Mouse (Mus musculus) heart, embryonic 13.5 days (tissue): ENCODE data around the gene Tia1. TPM values are rescaled to one million over a fixed set of nuclear protein-coding genes. Genes with fewer than 3 reads are reported as not detected.

Source experiments
- ATAC-seq: fragments of 200-750 bp; cut with Nextera tagmentation; 2 replicates; pipeline ENCODE4 v1.8.0; 2017; ENCODE audit warnings: moderate TSS enrichment; ENCODE audit not compliant: insufficient number of reproducible peaks, low FRiP score, low TSS enrichment; ENCODE audit errors: extremely low read depth
- H3K27ac ChIP-seq: fragments of 300-500 bp; sonication (generic); replicated peaks from 2 replicates; pipeline ENCODE4 v1.5.1; 2015; ENCODE audit warnings: moderate library complexity, mild to moderate bottlenecking, inconsistent platforms
- H3K27me3 ChIP-seq: fragments of 300-500 bp; sonication (generic); replicated peaks from 2 replicates; pipeline ENCODE4 v1.6.1; 2015; ENCODE audit warnings: mild to moderate bottlenecking, inconsistent platforms
- H3K36me3 ChIP-seq: fragments of 300-500 bp; sonication (generic); 2 replicates; pipeline ENCODE4 v1.6.1; 2015; ENCODE audit warnings: mild to moderate bottlenecking, inconsistent platforms
- H3K4me1 ChIP-seq: fragments of 300-500 bp; sonication (generic); 2 replicates; pipeline ENCODE4 v1.6.1; 2015; ENCODE audit warnings: inconsistent platforms
- H3K4me2 ChIP-seq: fragments of 300-500 bp; sonication (generic); 2 replicates; pipeline ENCODE4 v1.6.1; 2015; ENCODE audit warnings: inconsistent platforms, mild to moderate bottlenecking, moderate library complexity
- H3K4me3 ChIP-seq: fragments of 300-500 bp; sonication (generic); 2 replicates; pipeline ENCODE4 v1.5.1; 2015; ENCODE audit warnings: moderate library complexity, mild to moderate bottlenecking, inconsistent platforms
- H3K9ac ChIP-seq: fragments of 300-500 bp; sonication (generic); 2 replicates; pipeline ENCODE4 v1.6.1; 2015; ENCODE audit warnings: inconsistent platforms, mild to moderate bottlenecking, moderate library complexity
- H3K9me3 ChIP-seq: fragments of 300-500 bp; sonication (generic); 2 replicates; pipeline ENCODE4 v1.6.1; 2016; ENCODE audit warnings: inconsistent platforms
- WGBS: fragments of 180-500 bp; shearing (Covaris S2); methylation state at CpG from one replicate; pipeline ENCODE4 v1.1.7; 2015; ENCODE audit warnings: mixed read lengths; 5-methylcytosine and 5-hydroxymethylcytosine counted together
- polyA plus RNA-seq: library from polyadenylated mRNA; unstranded; fragments of >200 nt; fragmentation: Nextera tagmentation; extraction: Ambion mirVana; gene quantifications from 2 replicates; pipeline ENCODE4 v1.2.1, GENCODE M21; 2015

Gene Tia1
- polyA plus RNA-seq, 1 experiment from 2014 or later: 120 TPM

- no peak for ATAC-seq
- H3K27ac ChIP-seq: no peak overlapping the region
- H3K36me3 ChIP-seq: peaks cover 62% of the 10 kb centered on the region
- no peak overlapping the region for H3K9ac ChIP-seq
- H3K4me2 ChIP-seq: no peak overlapping the region
- WGBS: 76% methylated on average over 12 of the region's 12 CpGs
- H3K27me3 ChIP-seq: no peaks in the 10 kb centered on the region
- no peak overlapping the region for H3K4me3 ChIP-seq
- no peaks in the 10 kb centered on the region for H3K4me1 ChIP-seq
- no peaks in the 10 kb centered on the region for H3K9me3 ChIP-seq
Measured at GRCm38 (mm10) chr6:86387313-86387712, 16.7 kb upstream of the Tia1 start.

GRCm38 (mm10) chr6:86388461-86388860 is 15.6 kb upstream of the Tia1 start:
- Histone ChIP-seq H3K4me3 (no peak overlapping the region), H3K4me1 (no peaks in the 10 kb centered on the region), H3K9me3 (no peaks in the 10 kb centered on the region), H3K27me3 (no peaks in the 10 kb centered on the region), H3K27ac (no peak overlapping the region), H3K36me3 (peaks cover 70% of the 10 kb centered on the region), H3K9ac (no peak overlapping the region), H3K4me2 (no peak overlapping the region)
- 63% methylated on average over 18 of the region's 18 CpGs for WGBS
- ATAC-seq: no peak

DNA sequence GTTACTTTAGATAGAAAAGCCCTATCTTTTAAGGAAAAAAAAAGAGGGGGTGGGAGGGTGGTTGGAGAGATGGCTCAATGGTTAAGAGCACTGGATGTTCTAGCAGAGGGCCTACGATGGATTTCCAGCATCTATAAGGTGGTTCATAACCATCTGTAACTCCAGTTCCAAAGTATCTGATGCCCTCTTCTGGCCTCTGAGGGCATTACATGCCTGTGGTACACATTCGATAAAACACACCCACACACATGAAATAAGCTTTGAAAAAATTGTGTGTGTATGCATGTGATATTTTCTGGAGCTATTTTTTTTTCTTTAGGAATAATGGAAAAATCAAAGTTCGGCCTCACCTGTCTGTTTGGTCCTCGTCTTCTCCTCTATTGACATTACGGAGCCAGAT is 12.7 kb upstream of the Tia1 start:
- Histone ChIP-seq H3K9ac (no peak overlapping the region), H3K4me2 (no peak overlapping the region), H3K4me1 (peaks cover 21% of the 10 kb centered on the region), H3K4me3 (no peak overlapping the region), H3K9me3 (no peaks in the 10 kb centered on the region), H3K27me3 (no peaks in the 10 kb centered on the region), H3K27ac (no peak overlapping the region), H3K36me3 (peaks cover 76% of the 10 kb centered on the region)
- ATAC-seq: no peak
- WGBS: 93% methylated on average over 5 of the region's 5 CpGs

- Histone ChIP-seq H3K27ac (no peak overlapping the region), H3K4me2 (no peak overlapping the region), H3K27me3 (no peaks in the 10 kb centered on the region), H3K36me3 (peaks cover 60% of the 10 kb centered on the region), H3K9me3 (no peaks in the 10 kb centered on the region), H3K4me1 (peaks cover 29% of the 10 kb centered on the region), H3K9ac (no peak overlapping the region), H3K4me3 (no peak overlapping the region)
- WGBS: 90% methylated on average over 1 of the region's 1 CpGs
- ATAC-seq: no peak
Measured at GRCm38 (mm10) chr6:86393187-86393586, 10.8 kb upstream of the Tia1 start.

DNA sequence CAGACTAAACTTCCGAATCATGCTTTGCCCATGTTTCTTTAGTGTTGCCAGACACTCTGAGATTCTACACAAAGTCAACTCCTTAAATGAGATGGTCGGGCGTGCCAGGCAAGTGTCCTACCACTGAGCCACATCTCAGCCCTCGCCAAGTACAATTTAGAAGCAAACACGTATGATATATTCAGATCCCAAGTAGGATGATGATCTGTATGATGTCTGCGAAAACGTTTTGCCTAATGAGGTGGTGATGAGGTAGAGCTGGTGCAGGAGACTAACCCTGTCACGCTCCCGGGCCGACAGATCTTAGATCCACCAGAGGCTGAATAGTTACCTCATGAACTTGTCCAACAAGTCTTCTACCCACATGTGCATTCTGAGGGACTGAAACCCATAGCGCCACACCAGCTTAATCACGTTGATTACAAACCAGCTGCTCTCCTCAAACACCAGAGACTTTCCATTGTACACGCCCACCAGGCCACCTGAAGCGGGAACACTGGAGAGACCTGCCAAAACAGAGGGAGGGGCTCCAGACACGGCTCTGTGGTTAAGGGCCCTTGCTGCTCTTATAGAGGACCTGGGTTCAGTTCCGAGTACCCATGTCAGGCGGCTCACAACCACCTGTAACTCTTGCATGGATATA is 9.8 kb upstream of the Tia1 start:
- ATAC-seq: no peak
- Histone ChIP-seq H3K27me3 (peaks cover 3% of the 10 kb centered on the region; the same call in 1 of the 2 replicates), H3K4me2 (no peak overlapping the region), H3K9ac (0 out of 2 replicates have a peak overlapping the region, but pooled peaks have one; percentile 93), H3K4me1 (peaks cover 29% of the 10 kb centered on the region), H3K9me3 (no peaks in the 10 kb centered on the region), H3K36me3 (peaks cover 50% of the 10 kb centered on the region), H3K27ac (no peak overlapping the region), H3K4me3 (no peak overlapping the region)
- WGBS: 82% methylated on average over 17 of the region's 17 CpGs

DNA sequence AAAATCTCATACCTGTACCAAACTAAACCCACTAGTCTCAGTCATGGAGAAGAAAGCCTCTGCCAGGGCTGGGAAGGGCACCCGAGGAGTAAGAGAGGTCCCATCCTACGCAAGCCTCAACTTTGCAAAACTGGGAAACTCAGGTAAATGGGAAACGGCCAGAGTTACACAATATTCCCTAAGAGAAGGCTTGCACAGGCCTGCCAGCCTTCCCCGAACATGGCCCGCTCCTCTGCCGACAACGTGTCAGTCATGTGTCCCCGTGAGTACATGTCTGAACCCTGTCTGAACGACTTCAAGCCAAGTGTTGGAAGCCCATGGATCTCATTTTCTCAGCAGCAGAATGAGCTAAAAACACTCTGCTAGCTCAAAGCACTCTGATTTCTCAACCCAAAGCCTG is 9.0 kb upstream of the Tia1 start:
- Histone ChIP-seq H3K27me3 (peaks cover 8% of the 10 kb centered on the region), H3K9me3 (no peaks in the 10 kb centered on the region), H3K4me1 (peaks cover 29% of the 10 kb centered on the region), H3K4me3 (no peak overlapping the region), H3K27ac (no peak overlapping the region), H3K9ac (peak overlapping the region; percentile 93), H3K4me2 (peak overlapping the region; percentile 92), H3K36me3 (peaks cover 42% of the 10 kb centered on the region)
- no peak for ATAC-seq
- WGBS: 66% methylated on average over 9 of the region's 9 CpGs

GRCm38 (mm10) chr6:86395969-86396368 is 8.1 kb upstream of the Tia1 start:
- peaks cover 33% of the 10 kb centered on the region for H3K4me1 ChIP-seq
- H3K9ac ChIP-seq: peak overlapping the region; percentile 93
- H3K4me3 ChIP-seq: peak overlapping the region; percentile 92
- peak overlapping the region; percentile 92; the same call in 1 of the 2 replicates for H3K27ac ChIP-seq
- ATAC-seq: no peak
- H3K4me2 ChIP-seq: peak overlapping the region; percentile 92
- no peaks in the 10 kb centered on the region for H3K9me3 ChIP-seq
- H3K27me3 ChIP-seq: peaks cover 8% of the 10 kb centered on the region
- 20% methylated on average over 10 of the region's 10 CpGs for WGBS
- H3K36me3 ChIP-seq: peaks cover 32% of the 10 kb centered on the region

GRCm38 (mm10) chr6:86396581-86397256 is 7.3 kb upstream of the Tia1 start, which contains the start of gene Pcyox1:
Gene Pcyox1, minus strand, starts transcription at chr6:86397154.
- peak within 1 kb of the TSS; percentile 92 for H3K4me2 ChIP-seq
- under 1% methylated on average over 51 of the region's 51 CpGs for WGBS
- peaks cover 34% of the 10 kb centered on the region for H3K4me1 ChIP-seq
- peaks cover 8% of the 10 kb centered on the region for H3K27me3 ChIP-seq
- H3K9me3 ChIP-seq: no peaks in the 10 kb centered on the region
- peak within 1 kb of the TSS; percentile 93 for H3K9ac ChIP-seq
- peak; percentile 92 for ATAC-seq
- H3K27ac ChIP-seq: peak within 1 kb of the TSS; percentile 92
- peaks cover 25% of the 10 kb centered on the region for H3K36me3 ChIP-seq
- peak within 1 kb of the TSS; percentile 92 for H3K4me3 ChIP-seq

DNA sequence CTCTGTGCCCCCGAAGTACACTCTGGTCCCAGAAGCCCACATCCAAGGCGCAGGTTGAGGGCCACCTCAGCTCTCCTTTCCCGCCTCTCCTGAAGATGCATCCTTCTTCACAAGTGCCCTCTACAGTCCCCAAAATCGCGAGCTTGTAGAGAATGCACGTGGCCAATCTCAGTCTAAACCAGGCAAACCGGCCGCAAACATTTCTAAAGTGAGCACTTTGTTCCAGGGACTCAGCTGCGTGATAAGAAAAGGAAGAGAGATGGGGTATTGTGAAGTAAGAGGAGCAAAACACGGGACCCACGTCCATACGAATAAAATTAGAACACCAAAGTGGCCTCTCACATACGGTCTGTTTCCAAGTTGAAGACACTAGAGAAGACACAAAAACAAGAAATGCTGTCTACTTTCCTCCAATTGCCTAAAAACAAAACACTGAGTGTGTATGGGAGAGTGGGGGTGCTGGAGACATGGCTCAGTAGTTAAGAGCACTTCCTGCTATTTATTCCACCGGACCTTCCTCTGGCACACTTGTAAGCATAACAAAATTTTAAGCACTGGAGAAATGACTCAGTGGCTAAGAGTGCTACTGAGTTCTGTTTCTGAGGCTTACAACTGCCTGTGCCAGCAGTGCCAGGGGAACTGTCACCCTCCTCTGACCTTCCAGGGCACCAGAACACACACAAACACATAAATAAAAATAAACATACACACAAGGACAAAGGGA is 6.6 kb upstream of the Tia1 start:
- Histone ChIP-seq H3K9me3 (no peaks in the 10 kb centered on the region), H3K4me1 (peaks cover 34% of the 10 kb centered on the region), H3K36me3 (peaks cover 18% of the 10 kb centered on the region), H3K4me3 (peak overlapping the region; percentile 92), H3K4me2 (peak overlapping the region; percentile 92), H3K27me3 (peaks cover 8% of the 10 kb centered on the region), H3K27ac (peak overlapping the region; percentile 92), H3K9ac (peak overlapping the region; percentile 93)
- 4% methylated on average over 14 of the region's 14 CpGs for WGBS
- no peak for ATAC-seq

- Histone ChIP-seq H3K36me3 (peaks cover 4% of the 10 kb centered on the region), H3K9me3 (no peaks in the 10 kb centered on the region), H3K4me2 (no peak overlapping the region), H3K4me1 (peaks cover 34% of the 10 kb centered on the region), H3K27me3 (peaks cover 8% of the 10 kb centered on the region), H3K27ac (no peak overlapping the region), H3K9ac (no peak overlapping the region), H3K4me3 (no peak overlapping the region)
- no peak for ATAC-seq
- 78% methylated on average over 2 of the region's 2 CpGs for WGBS
Measured at GRCm38 (mm10) chr6:86398986-86399385, 5.0 kb upstream of the Tia1 start.

DNA sequence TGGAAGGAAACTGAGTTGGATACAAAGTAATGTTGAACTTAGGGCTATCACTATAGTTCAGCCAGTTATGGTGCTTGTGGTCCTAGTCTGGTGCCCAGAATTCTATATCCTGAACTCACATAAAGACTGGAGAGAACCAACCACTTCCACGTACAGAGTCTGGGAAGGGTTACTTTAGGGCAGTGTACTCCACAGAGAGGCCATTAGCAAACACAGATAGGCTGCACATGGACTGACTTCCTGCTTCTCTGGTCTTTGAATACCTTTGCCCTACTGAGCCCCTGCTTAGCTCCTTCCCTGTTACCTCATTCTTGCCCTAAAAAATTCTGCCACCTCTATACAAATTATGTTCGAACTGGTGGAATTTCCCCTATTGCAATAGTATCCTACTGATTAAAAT is 4.0 kb upstream of the Tia1 start:
- no peak overlapping the region for H3K4me2 ChIP-seq
- WGBS: 77% methylated on average over 2 of the region's 2 CpGs

More for the DNA sequence above, 4.0 kb upstream of the Tia1 start:
- no peaks in the 10 kb centered on the region for H3K9me3 ChIP-seq
- H3K9ac ChIP-seq: no peak overlapping the region
- no peak for ATAC-seq
- H3K36me3 ChIP-seq: no peaks in the 10 kb centered on the region
- H3K27me3 ChIP-seq: peaks cover 8% of the 10 kb centered on the region
- no peak overlapping the region for H3K4me3 ChIP-seq
- H3K4me1 ChIP-seq: peaks cover 26% of the 10 kb centered on the region
- no peak overlapping the region for H3K27ac ChIP-seq
